Mouse (Mus musculus): Measurements from ENCODE around the gene Prkar1b. TPM values are rescaled to one million over a fixed set of nuclear protein-coding genes. Genes with fewer than 3 reads are reported as not detected.

Prkar1b gene
- total RNA-seq, 4 experiments from 2014 or later = 38.5 to 62.4 (median 55.9) TPM

- peak; percentile 61 for DNase-seq
These were observed 152.5 kb downstream of the Prkar1b start, which contains the start of gene Pdgfa for GRCm38 (mm10) chr5:138997171-138997788. TSS of gene Pdgfa (minus strand) at chr5:138997370.

DNA sequence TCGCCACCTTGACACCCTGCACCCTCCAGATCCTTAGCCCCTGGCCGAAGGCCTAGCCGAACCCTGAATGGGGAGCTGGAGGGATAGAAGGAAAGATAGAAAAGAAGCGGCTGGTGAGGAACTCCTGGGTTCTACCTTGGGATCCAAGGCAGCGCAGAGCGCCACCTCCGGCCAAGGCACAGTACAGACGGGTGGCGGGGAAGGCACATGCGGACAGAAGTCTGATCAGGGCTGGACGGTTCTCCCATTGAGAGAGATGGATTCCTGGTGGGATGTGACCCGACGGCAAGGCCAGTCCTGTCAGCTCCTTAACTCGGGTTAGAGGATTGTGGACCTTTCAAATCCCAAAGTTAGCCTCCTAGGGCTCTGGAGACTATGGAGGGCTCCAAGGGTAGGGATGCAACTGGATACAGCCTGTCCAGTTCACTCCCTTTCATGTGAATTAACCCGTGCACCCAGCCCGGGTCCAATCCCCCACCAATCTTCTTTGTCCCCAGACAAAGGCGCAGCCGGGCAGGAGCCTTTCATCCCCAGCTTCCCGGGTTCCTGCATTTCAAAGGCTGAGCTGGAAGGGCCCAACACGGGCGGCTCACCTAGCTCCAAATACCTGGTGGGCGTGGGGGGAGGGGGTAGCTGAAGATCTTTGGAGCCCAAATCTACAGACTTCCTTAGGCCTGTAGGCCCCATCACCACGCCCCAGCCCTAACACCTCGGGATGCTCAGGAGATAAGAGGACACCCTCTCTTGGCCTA is 153.3 kb downstream of the Prkar1b start:
- no peak for DNase-seq

GRCm38 (mm10) chr5:138995721-138996311 is 154.0 kb downstream of the Prkar1b start:
- peak; percentile 70 for DNase-seq

GRCm38 (mm10) chr5:138994786-138995720 is 154.7 kb downstream of the Prkar1b start:
- DNase-seq = peak; percentile 81

GRCm38 (mm10) chr5:138994108-138994785 is 155.6 kb downstream of the Prkar1b start:
- DNase-seq = no peak

DNA sequence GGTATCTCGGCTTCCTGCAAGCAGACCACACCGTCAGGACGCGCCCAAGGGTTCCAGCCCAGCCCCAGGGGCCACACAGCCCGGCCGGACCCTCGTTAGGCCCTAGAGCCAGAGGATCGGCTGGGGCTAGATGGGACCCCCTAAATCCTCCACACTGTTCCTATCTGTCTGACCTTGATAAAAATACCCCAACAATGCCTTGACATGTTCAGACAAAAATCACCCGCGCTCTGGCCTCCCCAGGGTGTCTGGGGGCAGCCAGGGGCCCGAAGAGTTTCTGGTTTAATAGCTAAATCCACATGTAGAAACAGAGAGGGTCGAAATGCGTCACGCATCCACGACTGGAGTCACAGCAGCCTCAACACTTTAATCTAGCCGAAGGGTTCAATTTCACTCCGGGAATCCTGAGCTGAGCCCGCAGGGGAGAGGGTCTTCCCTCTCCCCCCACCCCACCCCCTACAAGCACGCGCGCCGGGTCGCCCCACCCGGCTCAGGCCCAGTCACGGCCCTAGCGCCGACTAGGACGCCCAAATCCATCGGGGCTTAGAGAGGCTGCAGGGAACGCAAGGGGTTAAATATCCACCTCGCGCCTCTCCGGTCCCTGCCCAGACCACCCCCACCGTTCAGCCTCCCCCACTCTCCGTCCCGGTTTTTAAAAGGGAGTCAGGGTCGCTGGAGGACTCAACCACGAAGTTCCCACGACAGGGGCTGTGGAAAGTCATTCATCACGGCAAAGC is 156.3 kb downstream of the Prkar1b start:
- no peak for DNase-seq

DNA sequence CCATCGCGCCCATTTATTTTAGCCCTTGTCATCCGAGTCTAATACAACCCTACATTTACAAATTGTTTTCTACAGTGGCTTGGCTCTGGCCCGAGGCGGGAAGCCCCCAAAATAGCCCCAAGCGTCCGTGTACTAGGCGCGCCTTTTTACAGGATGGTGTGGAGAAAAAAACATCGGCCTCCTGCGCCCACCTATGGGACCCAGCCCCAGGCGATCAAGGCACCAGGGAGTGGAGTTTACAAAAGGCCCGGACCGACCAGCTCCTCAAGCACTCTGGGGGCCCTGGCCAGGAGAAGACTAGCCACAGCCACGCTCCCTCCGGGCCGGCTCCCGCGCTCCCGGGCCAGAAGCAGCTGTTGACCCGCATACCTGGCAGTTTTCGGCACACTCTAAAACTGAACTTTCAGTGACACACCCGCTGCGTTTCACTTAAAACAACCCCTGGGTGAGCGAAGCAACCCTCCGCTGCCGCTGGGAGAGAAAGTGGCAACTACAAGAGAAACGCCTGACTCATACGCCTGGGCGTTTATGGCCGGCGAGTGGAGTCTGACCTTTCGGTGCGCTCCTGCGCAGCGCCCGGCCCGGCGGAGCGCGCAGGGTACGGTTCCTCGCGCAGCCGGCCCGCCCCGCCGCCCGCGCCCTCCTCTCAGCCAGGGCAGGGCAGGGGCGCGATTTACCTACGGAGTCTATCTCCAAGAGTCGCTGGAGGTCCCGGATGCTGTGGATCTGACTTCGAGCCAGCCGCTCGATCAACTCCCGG is 157.0 kb downstream of the Prkar1b start:
- DNase-seq = no peak

DNA sequence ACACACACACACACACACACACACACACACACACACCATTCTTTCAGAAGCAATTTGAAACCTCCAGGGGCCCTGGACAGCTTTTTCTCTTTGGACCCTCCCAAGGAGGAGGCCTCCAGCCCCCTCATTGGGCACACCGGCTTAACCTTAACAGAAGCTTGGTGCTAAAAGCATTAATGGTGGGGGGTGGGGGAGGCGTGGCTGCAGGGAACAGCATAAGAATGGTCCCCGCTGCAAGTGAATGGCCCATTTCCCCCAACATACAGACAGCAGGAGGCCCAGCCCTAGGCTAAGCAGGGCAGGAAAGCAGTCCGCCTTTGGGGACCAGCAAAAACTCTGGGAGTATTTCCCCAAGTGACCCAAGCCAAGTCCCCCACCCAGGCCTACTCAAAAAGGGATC is 158.1 kb downstream of the Prkar1b start:
- DNase-seq = no peak

GRCm38 (mm10) chr5:138990659-138991380 is 159.0 kb downstream of the Prkar1b start:
- DNase-seq = peak; percentile 62

DNA sequence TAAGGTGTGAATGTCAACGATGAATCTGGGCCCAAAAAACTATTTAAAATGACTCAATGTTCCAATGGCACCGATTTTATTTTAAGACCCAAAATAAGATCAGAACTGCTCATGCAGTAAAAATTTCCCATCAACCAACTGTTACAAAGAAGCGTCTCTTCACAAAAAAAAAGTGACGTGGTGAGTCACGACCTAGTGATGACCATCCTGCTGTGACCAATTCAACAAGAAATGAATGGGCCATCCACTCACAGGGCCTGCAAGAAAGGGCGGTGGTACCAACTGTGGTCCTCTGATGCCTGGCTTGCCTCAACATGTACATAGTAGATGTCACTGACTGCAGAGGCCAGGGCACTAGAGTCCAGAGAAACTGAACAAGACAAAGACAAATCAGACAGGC is 160.2 kb downstream of the Prkar1b start:
- no peak for DNase-seq

- peak; percentile 77 for DNase-seq
These were observed 161.0 kb downstream of the Prkar1b start for GRCm38 (mm10) chr5:138988764-138989163.

GRCm38 (mm10) chr5:138987994-138988393 is 161.8 kb downstream of the Prkar1b start:
- no peak for DNase-seq

GRCm38 (mm10) chr5:138981921-138982320 is 167.9 kb downstream of the Prkar1b start:
- DNase-seq = no peak

GRCm38 (mm10) chr5:138980608-138981007 is 169.2 kb downstream of the Prkar1b start:
- DNase-seq = no peak

- no peak for DNase-seq
These were observed 170.0 kb downstream of the Prkar1b start for GRCm38 (mm10) chr5:138979840-138980239.

DNA sequence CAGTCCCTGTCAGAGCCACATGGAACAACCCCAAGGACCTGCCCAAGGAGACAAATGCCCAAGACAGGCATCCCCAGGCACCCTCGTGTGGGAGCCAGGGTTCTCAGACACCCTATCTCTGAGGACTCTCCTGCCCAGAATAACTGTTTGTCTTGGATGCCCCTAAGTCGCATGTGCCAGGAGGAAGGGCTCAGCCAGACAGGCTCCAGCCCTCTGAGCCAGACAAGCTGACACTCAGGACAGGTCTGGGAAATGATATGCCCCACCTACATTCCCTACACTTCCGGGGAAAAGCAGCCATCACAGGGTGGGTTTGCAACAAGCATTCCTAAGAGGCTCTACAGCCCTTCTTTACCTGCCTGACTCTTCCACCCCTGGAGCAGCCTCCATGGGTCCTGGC is 172.0 kb downstream of the Prkar1b start:
- DNase-seq = no peak

- DNase-seq = no peak
These were observed 174.8 kb downstream of the Prkar1b start for GRCm38 (mm10) chr5:138974911-138975485.

GRCm38 (mm10) chr5:138973480-138973879 is 176.3 kb downstream of the Prkar1b start:
- DNase-seq = no peak

GRCm38 (mm10) chr5:138971405-138971804 is 178.4 kb downstream of the Prkar1b start:
- DNase-seq = no peak

Data from adrenal gland, adult 8-10 months (tissue).